Mouse (Mus musculus) hindbrain, embryonic 15.5 days (tissue): ENCODE measurements at regions not wholly inside any gene's neighbourhood (a gene's known extent, or its start where the extent isn't known, plus 50 kb on each side); places are given as distances from the start of the nearest gene placed in this dataset.

Source experiments
- ATAC-seq: fragments of 200-750 bp; cut with Nextera tagmentation; 2 replicates; pipeline ENCODE4 v1.8.0; 2017; ENCODE audit warnings: low read depth, moderate number of reproducible peaks, moderate TSS enrichment; ENCODE audit not compliant: low FRiP score
- H3K27ac ChIP-seq: fragments of 300-500 bp; sonication (generic); replicated peaks from 2 replicates; pipeline ENCODE4 v1.5.1; 2015; ENCODE audit warnings: mild to moderate bottlenecking, inconsistent platforms
- H3K27me3 ChIP-seq: fragments of 300-500 bp; sonication (generic); 2 replicates; pipeline ENCODE4 v1.6.1; 2015; ENCODE audit warnings: control low read depth, inconsistent platforms
- H3K36me3 ChIP-seq: fragments of 300-500 bp; sonication (generic); 2 replicates; pipeline ENCODE4 v1.6.1; 2015; ENCODE audit warnings: control low read depth, inconsistent platforms
- H3K4me1 ChIP-seq: fragments of 300-500 bp; sonication (generic); replicated peaks from 2 replicates; pipeline ENCODE4 v1.6.1; 2015; ENCODE audit warnings: control low read depth, inconsistent platforms
- H3K4me2 ChIP-seq: fragments of 300-500 bp; sonication (generic); 2 replicates; pipeline ENCODE4 v1.6.1; 2015; ENCODE audit warnings: moderate library complexity, mild to moderate bottlenecking, inconsistent platforms
- H3K4me3 ChIP-seq: fragments of 300-500 bp; sonication (generic); 2 replicates; pipeline ENCODE4 v1.5.1; 2015; ENCODE audit warnings: mild to moderate bottlenecking, inconsistent platforms
- H3K9ac ChIP-seq: fragments of 300-500 bp; sonication (generic); 2 replicates; pipeline ENCODE4 v1.6.1; 2015; ENCODE audit warnings: inconsistent platforms
- H3K9me3 ChIP-seq: fragments of 300-500 bp; sonication (generic); 2 replicates; pipeline ENCODE4 v1.6.1; 2016; ENCODE audit warnings: control low read depth, inconsistent platforms
- WGBS: fragments of 180-500 bp; shearing (Covaris S2); methylation state at CpG from one replicate; pipeline ENCODE4 v1.1.7; 2015; 5-methylcytosine and 5-hydroxymethylcytosine counted together

DNA sequence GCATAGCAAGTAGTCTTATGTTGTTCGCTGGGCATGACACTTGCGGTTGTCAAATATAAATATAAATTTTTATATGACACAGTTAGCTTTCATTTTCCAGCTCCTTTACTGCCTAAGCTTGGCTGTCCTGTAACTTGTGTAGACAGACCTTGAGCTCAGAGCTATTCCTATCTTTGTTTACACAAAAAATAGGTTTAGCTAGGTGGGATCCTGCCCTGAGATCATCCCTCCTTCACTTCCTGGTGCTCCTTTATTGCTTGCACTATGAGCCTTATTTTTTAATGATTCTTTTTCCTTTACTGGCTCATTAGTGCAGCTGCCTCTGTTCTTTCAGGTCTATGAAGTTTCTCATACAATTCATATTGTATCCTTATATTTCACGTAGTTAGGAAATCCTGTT is 375.6 kb upstream of the Tfap2d start:
- Histone ChIP-seq H3K9ac (no peak overlapping the region), H3K27ac (no peak overlapping the region), H3K36me3 (no peaks in the 10 kb centered on the region), H3K4me3 (no peak overlapping the region), H3K27me3 (no peaks in the 10 kb centered on the region), H3K4me2 (no peak overlapping the region), H3K9me3 (no peaks in the 10 kb centered on the region), H3K4me1 (no peaks in the 10 kb centered on the region)
- no peak for ATAC-seq
- WGBS: 94% methylated on average over 3 of the region's 3 CpGs

GRCm38 (mm10) chr1:18758347-18759129 is 344.3 kb upstream of the Tfap2d start:
- Histone ChIP-seq H3K9ac (no peak overlapping the region), H3K4me1 (no peaks in the 10 kb centered on the region), H3K4me3 (no peak overlapping the region), H3K9me3 (no peaks in the 10 kb centered on the region), H3K4me2 (no peak overlapping the region), H3K36me3 (no peaks in the 10 kb centered on the region), H3K27ac (no peak overlapping the region), H3K27me3 (no peaks in the 10 kb centered on the region)
- 50% methylated on average over 3 of the region's 3 CpGs for WGBS
- ATAC-seq: peak; percentile 63; the same call in 1 of the 2 replicates

- WGBS: 80% methylated on average over 1 of the region's 1 CpGs
- no peaks in the 10 kb centered on the region for H3K9me3 ChIP-seq
- H3K27ac ChIP-seq: no peak overlapping the region
- H3K4me2 ChIP-seq: no peak overlapping the region
- no peak for ATAC-seq
- no peaks in the 10 kb centered on the region for H3K4me1 ChIP-seq
- H3K4me3 ChIP-seq: no peak overlapping the region
- no peaks in the 10 kb centered on the region for H3K36me3 ChIP-seq
- H3K27me3 ChIP-seq: no peaks in the 10 kb centered on the region
- no peak overlapping the region for H3K9ac ChIP-seq
These were observed 309.2 kb upstream of the Tfap2d start for GRCm38 (mm10) chr1:18793639-18794038.
